Mouse (Mus musculus): ENCODE data around the gene Pgrmc2.

DNA sequence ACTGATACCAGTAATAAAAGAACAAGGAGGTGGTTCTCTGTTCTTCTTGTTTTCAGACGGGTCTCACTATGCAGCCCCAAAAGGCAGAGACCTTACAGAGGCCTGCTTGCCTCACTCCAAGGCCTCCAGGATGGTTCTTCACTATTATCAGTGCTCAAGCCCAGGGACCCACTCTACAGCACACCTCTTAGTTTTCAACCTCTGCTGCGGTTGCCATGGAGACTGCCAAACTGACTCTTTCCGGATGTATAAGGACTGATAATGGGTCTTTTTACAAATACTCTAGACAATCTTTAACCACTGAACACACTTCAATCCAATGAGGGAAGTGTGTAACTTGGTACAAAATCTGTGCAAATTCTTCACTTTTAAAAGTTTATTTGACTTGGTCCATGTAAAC lies 2.1 kb downstream of the Pgrmc2 start:
- TF ChIP-seq CTCF (IDR thresholded peaks at IDR 0.05; ENCODE audit: low read depth) (no peak), EP300 (IDR thresholded peaks at IDR 0.05; ENCODE audit: low read depth) (no peak)
